Mouse (Mus musculus) heart, adult 2 months (tissue): Measurements from ENCODE around the gene Rps25. TPM values are rescaled to one million over a fixed set of nuclear protein-coding genes. Genes with fewer than 3 reads are reported as not detected.

Experiments
- DNase-seq, 2 experiments: peaks; one replicate each; pipeline ENCODE4 v3.0.0; 2021
- H3K27ac ChIP-seq: fragments of 200-600 bp; 2 replicates; pipeline ENCODE4 v1.8.1; 2022
- H3K27me3 ChIP-seq: fragments of 200-500 bp; 2 replicates; pipeline ENCODE4 v1.6.1; 2012; ENCODE audit warnings: mild to moderate bottlenecking, low read length, inconsistent platforms, mixed read lengths; ENCODE audit not compliant: control insufficient read depth, insufficient read depth
- H3K36me3 ChIP-seq: fragments of 200-500 bp; 2 replicates; pipeline ENCODE4 v1.6.1; 2012; ENCODE audit warnings: low read length, inconsistent platforms; ENCODE audit not compliant: control insufficient read depth, insufficient read depth
- H3K4me1 ChIP-seq: fragments of 200-500 bp; 2 replicates; pipeline ENCODE4 v1.6.1; 2011; ENCODE audit warnings: low read length; ENCODE audit not compliant: control insufficient read depth, insufficient read depth
- H3K4me3 ChIP-seq: fragments of 200-600 bp; 2 replicates; pipeline ENCODE4 v1.8.1; 2022
- H3K79me2 ChIP-seq: fragments of 200-500 bp; replicated peaks from 2 replicates; pipeline ENCODE4 v1.6.1; 2012; ENCODE audit warnings: mild to moderate bottlenecking, inconsistent platforms, low read length, moderate library complexity, mixed read lengths; ENCODE audit not compliant: control insufficient read depth, insufficient read depth
- H3K9ac ChIP-seq: fragments of 200-500 bp; 2 replicates; pipeline ENCODE4 v1.6.1; 2012; ENCODE audit warnings: low read depth, mild to moderate bottlenecking, control low read depth, inconsistent platforms, low read length, mixed read lengths
- CTCF ChIP-seq: fragments of 200-600 bp; IDR thresholded peaks from 2 replicates; pipeline ENCODE4 v1.8.1; 2022; ENCODE audit warnings: antibody characterized with exemption, mild to moderate bottlenecking, moderate library complexity
- EP300 ChIP-seq: fragments of 200-500 bp; IDR thresholded peaks from 2 replicates; pipeline ENCODE4 v1.6.1; 2011; ENCODE audit warnings: low read depth, low read length, control low read depth; ENCODE audit not compliant: insufficient read depth
- POLR2A ChIP-seq: fragments of 200-500 bp; IDR thresholded peaks from 2 replicates; pipeline ENCODE4 v1.6.1; 2011; ENCODE audit warnings: mild to moderate bottlenecking, low read depth, low read length, control low read depth; ENCODE audit not compliant: insufficient read depth
- WGBS: fragments of 180-500 bp; shearing (Covaris S2); methylation state at CpG from one replicate; pipeline ENCODE4 v1.1.7; 2018; 5-methylcytosine and 5-hydroxymethylcytosine counted together
- intact Hi-C: fragments of 180-260 bp; cut with DNase I; formaldehyde crosslinking; loops from one replicate; pipeline ENCODE4 v1.15.1; 2025
- polyA plus RNA-seq: library from polyadenylated mRNA; depleted of rRNA; stranded (reverse); fragments of >200 nt; gene quantifications from 2 replicates; pipeline ENCODE4 v1.2.3, GENCODE M21; 2012
- total RNA-seq, 2 experiments: library from RNA; stranded (reverse); gene quantifications; 2 replicates each; pipeline ENCODE4 v1.2.3; 2021

Rps25 gene
- total and polyA plus RNA-seq, 3 experiments = 162 to 889 (median 735) TPM

- WGBS = 78% methylated on average over 2 of the region's 2 CpGs
- H3K36me3 ChIP-seq = peaks cover 12% of the 10 kb centered on the region
These were observed 3.9 kb downstream of the Rps25 start for GRCm38 (mm10) chr9:44410647-44411336.

GRCm38 (mm10) chr9:44411601-44412130 lies 4.7 kb downstream of the Rps25 start:
- Histone ChIP-seq H3K27me3 (no peaks in the 10 kb centered on the region), H3K79me2 (no peaks in the 10 kb centered on the region), H3K27ac (no peak overlapping the region), H3K4me3 (no peak overlapping the region), H3K36me3 (peaks cover 12% of the 10 kb centered on the region), H3K4me1 (no peaks in the 10 kb centered on the region), H3K9ac (no peak overlapping the region)
- intact Hi-C loops = no loop called here
- 86% methylated on average over 1 of the region's 1 CpGs for WGBS
- no peak for DNase-seq
- TF ChIP-seq CTCF = no peak
- 0 out of 2 replicates have a peak, but pooled peaks have one; percentile 9 for TF ChIP-seq POLR2A
- TF ChIP-seq EP300 = no peak

More at GRCm38 (mm10) chr9:44410647-44411336, 3.9 kb downstream of the Rps25 start:
- H3K27ac ChIP-seq = no peak overlapping the region
- H3K4me3 ChIP-seq = no peak overlapping the region
- TF ChIP-seq POLR2A = no peak
- TF ChIP-seq EP300 = no peak
- no peak for TF ChIP-seq CTCF
- intact Hi-C loops = no loop called here
- DNase-seq = no peak
- no peaks in the 10 kb centered on the region for H3K79me2 ChIP-seq
- peaks cover 1% of the 10 kb centered on the region; the same call in 1 of the 2 replicates for H3K4me1 ChIP-seq
- H3K27me3 ChIP-seq = no peaks in the 10 kb centered on the region
- H3K9ac ChIP-seq = no peak overlapping the region

DNA sequence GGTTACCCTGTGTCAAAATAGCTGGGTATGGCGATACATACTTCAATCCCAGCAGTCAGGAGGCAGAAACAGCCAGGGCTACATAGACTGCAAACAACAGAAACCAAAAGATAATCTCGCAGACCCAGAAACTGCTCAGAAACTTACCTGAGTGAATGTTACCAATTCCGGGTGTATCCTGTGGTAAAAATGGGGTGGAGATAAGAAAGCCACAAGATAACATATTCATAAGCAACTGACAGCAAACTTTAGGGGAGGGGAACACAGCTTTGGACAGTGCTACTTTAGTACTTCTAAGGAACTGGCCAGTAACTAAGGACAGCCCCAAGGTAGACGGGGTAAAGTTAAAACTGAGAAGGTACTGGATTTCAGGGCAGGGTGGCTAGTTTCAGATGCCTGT lies 5.4 kb downstream of the Rps25 start:
- Histone ChIP-seq H3K4me1 (peaks cover 1% of the 10 kb centered on the region), H3K36me3 (peaks cover 12% of the 10 kb centered on the region), H3K27ac (no peak overlapping the region), H3K27me3 (no peaks in the 10 kb centered on the region), H3K79me2 (no peaks in the 10 kb centered on the region), H3K9ac (no peak overlapping the region), H3K4me3 (no peak overlapping the region)
- 74% methylated on average over 4 of the region's 4 CpGs for WGBS
- no peak for DNase-seq
- intact Hi-C loops = no loop called here
- no peak for TF ChIP-seq CTCF
- TF ChIP-seq POLR2A = no peak

DNA sequence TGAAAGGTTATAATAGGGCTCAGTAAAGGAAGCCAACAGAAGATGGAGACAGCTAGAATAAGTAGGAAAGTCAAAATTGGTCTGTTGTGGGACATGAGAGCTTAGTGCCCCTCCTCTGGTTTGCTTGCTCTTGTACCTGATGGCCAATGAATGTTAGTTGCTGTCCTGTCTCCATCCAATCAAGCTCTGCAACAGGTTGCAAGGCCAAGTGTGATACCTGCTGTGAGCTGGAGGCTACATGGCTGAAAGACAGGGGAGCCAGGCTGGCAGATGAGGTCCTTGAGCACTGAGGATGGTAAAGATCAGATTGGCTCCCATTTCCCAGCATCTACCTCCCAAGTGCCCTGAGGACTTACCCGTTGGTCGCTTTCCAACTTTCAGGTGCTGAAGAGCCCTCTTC lies 5.8 kb downstream of the Rps25 start:
- 77% methylated on average over 2 of the region's 2 CpGs for WGBS
- peaks cover 12% of the 10 kb centered on the region for H3K36me3 ChIP-seq

GRCm38 (mm10) chr9:44417156-44417891 lies 10.4 kb downstream of the Rps25 start:
- peaks cover 3% of the 10 kb centered on the region for H3K4me1 ChIP-seq
- H3K9ac ChIP-seq = peak overlapping the region; percentile 78
- H3K4me3 ChIP-seq = peak overlapping the region; percentile 86
- H3K27me3 ChIP-seq = no peaks in the 10 kb centered on the region
- H3K27ac ChIP-seq = peak overlapping the region; percentile 88
- H3K79me2 ChIP-seq = no peaks in the 10 kb centered on the region
- TF ChIP-seq EP300 (no peak), CTCF (no peak), POLR2A (no peak)
- no peak for DNase-seq
- intact Hi-C loops = no loop called here
- no peaks in the 10 kb centered on the region; the same call in none of the 2 replicates for H3K36me3 ChIP-seq
- WGBS = 6% methylated on average over 26 of the region's 26 CpGs

More for the DNA sequence above, 5.8 kb downstream of the Rps25 start:
- Histone ChIP-seq H3K4me3 (no peak overlapping the region), H3K79me2 (no peaks in the 10 kb centered on the region), H3K27me3 (no peaks in the 10 kb centered on the region), H3K9ac (no peak overlapping the region), H3K27ac (no peak overlapping the region), H3K4me1 (peaks cover 3% of the 10 kb centered on the region)
- intact Hi-C loops = no loop called here
- no peak for DNase-seq
- TF ChIP-seq POLR2A (no peak), EP300 (no peak), CTCF (no peak)
